ENCODE assay signal across 26 mouse cellular contexts in the genomic region with DNA sequence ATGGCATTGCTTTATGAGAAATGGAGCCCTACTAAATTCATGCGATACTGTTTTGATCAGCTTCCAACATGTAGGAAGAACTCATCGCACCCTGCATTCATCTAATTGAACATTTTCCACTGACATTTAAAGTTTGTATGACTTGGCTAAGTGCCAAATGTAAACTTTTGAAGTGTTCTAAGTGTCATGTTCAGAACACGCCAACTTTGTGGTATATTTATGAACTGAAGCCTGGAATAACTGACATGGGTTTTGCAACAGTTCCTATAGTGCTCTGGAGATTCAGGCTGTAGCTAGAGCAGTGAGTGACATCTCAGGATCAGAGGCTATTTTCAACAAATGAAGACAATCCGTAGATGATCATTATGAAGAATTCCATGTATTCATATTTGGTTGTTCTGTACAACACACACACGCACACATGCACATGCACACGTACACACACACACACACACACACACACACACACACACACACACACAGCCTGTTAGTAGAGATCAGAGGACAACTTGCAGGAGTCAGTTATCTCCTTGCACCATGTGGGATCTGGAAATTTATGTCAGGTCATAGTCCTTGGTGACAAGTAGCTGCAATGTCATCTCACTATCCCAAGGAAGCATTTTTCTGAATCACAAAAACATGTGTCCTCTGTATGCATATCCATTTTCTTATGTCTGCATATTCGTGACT.
DNase-seq lines count a peak whose midpoint lies in the region; ATAC-seq and TF ChIP-seq lines count a peak whose summit lies in the region.
"Had no signal": no experiment of that assay in that cellular context is flagged by ENCODE, and none has a peak within 500 bp of the region (broad histone marks: within the 10 kb centered on the region; RNA-seq: fewer than 3 reads in every experiment).

No protein-coding gene starts in this region.

- WGBS in kidney, postnatal 0 days: 61% methylated on average over 7 of the region's 7 CpGs
- WGBS in kidney, embryonic 15.5 days: 63% methylated on average over 7 of the region's 7 CpGs
- WGBS in lung, embryonic 14.5 days: 26% methylated on average over 7 of the region's 7 CpGs
- 24% methylated on average over 7 of the region's 7 CpGs for WGBS in lung, embryonic 16.5 days

- no peak for ATAC-seq in kidney, postnatal 0 days (replicated peaks; ENCODE audit: low FRiP score, low read depth)
- no peak for ATAC-seq in kidney, embryonic 15.5 days (replicated peaks; ENCODE audit: low FRiP score)
- ATAC-seq in lung, embryonic 14.5 days (ENCODE audit: insufficient read depth): peak; percentile 96
- ATAC-seq in lung, embryonic 16.5 days (ENCODE audit: low read depth): peak; percentile 94
- ATAC-seq: activated CD4-positive, CD25-positive, alpha-beta regulatory T cell, adult 4 months; CD4-positive, CD25-positive, alpha-beta regulatory T cell, adult 4 months; forebrain, embryonic 13.5 days; forebrain, embryonic 15.5 days; forebrain, postnatal 0 days; Patski had no signal

- peak; percentile 8 for DNase-seq in kidney, postnatal 0 days (ENCODE audit: low spot score)
- DNase-seq in lung, embryonic 14.5 days: peak; percentile 87
- DNase-seq in lung, postnatal 10 days: no peak
- no peak for DNase-seq in lung, adult 18-20 months
- peak; percentile 4 for DNase-seq in 416B (ENCODE audit: low read depth)
- no peak for DNase-seq in gastrocnemius, adult 8-10 months (ENCODE audit: low spot score in 2 of 2)
- DNase-seq: adrenal gland, adult 8-10 months; adrenal gland, postnatal 14 days; adrenal gland, postnatal 36 days; B cell, adult 2 months; cerebellum, adult 11-12 months; cerebellum, adult 2 months; cerebellum, adult 9-10 months; cerebellum, postnatal 10 days; cerebellum, postnatal 25 days; forebrain, postnatal 0 days had no signal

- TF ChIP-seq CTCF in kidney, postnatal 0 days (IDR thresholded peaks at IDR 0.05; ENCODE audit: low read depth): no peak
- TF ChIP-seq CTCF in lung, embryonic 14.5 days (IDR thresholded peaks at IDR 0.05; ENCODE audit: low read depth): no peak

- no peak overlapping the region for H3K9ac ChIP-seq in kidney, postnatal 0 days (ENCODE audit: low read depth, low read length)
- no peak overlapping the region for H3K9ac ChIP-seq in kidney, embryonic 15.5 days
- no peak overlapping the region for H3K9ac ChIP-seq in lung, embryonic 14.5 days
- no peak overlapping the region for H3K9ac ChIP-seq in lung, embryonic 16.5 days (ENCODE audit: low read length)
- H3K9ac ChIP-seq: embryonic facial prominence, embryonic 13.5 days; forebrain, embryonic 13.5 days; forebrain, embryonic 15.5 days; forebrain, postnatal 0 days had no signal

- no peak overlapping the region for H3K27ac ChIP-seq in kidney, postnatal 0 days
- no peak overlapping the region for H3K27ac ChIP-seq in kidney, embryonic 15.5 days
- no peak overlapping the region for H3K27ac ChIP-seq in lung, embryonic 14.5 days (ENCODE audit: low read depth)
- no peak overlapping the region for H3K27ac ChIP-seq in lung, embryonic 16.5 days (ENCODE audit: low read length)
- H3K27ac ChIP-seq: embryonic facial prominence, embryonic 13.5 days; forebrain, embryonic 13.5 days; forebrain, embryonic 15.5 days had no signal

- H3K4me1 ChIP-seq in kidney, postnatal 0 days (replicated peaks; ENCODE audit: insufficient read depth, low read length): no peaks in the 10 kb centered on the region
- no peaks in the 10 kb centered on the region for H3K4me1 ChIP-seq in kidney, embryonic 15.5 days
- no peaks in the 10 kb centered on the region for H3K4me1 ChIP-seq in lung, embryonic 14.5 days (ENCODE audit: insufficient read depth)
- H3K4me1 ChIP-seq in lung, embryonic 16.5 days (replicated peaks; ENCODE audit: control insufficient read depth, insufficient read depth, low read length): peaks cover 6% of the 10 kb centered on the region; the same call in 1 of the 2 replicates
- H3K4me1 ChIP-seq: embryonic facial prominence, embryonic 13.5 days; forebrain, embryonic 13.5 days; forebrain, embryonic 15.5 days had no signal

- no peak overlapping the region for H3K4me3 ChIP-seq in kidney, postnatal 0 days (replicated peaks; ENCODE audit: low read depth, low read length)
- H3K4me3 ChIP-seq in kidney, embryonic 15.5 days (replicated peaks): no peak overlapping the region
- no peak overlapping the region for H3K4me3 ChIP-seq in lung, embryonic 14.5 days (ENCODE audit: low read depth, low read length)
- no peak overlapping the region for H3K4me3 ChIP-seq in lung, embryonic 16.5 days (ENCODE audit: low read length)
- H3K4me3 ChIP-seq: embryonic facial prominence, embryonic 13.5 days; forebrain, embryonic 13.5 days; forebrain, embryonic 15.5 days had no signal

- no peaks in the 10 kb centered on the region for H3K9me3 ChIP-seq in kidney, postnatal 0 days (replicated peaks; ENCODE audit: low read length)
- no peaks in the 10 kb centered on the region for H3K9me3 ChIP-seq in kidney, embryonic 15.5 days (replicated peaks)
- no peaks in the 10 kb centered on the region for H3K9me3 ChIP-seq in lung, embryonic 14.5 days (ENCODE audit: low read depth, low read length)
- no peaks in the 10 kb centered on the region for H3K9me3 ChIP-seq in lung, embryonic 16.5 days (ENCODE audit: control insufficient read depth, low read length)
- H3K9me3 ChIP-seq: embryonic facial prominence, embryonic 13.5 days; forebrain, embryonic 13.5 days; forebrain, embryonic 15.5 days; G1E had no signal

- no peaks in the 10 kb centered on the region for H3K27me3 ChIP-seq in kidney, postnatal 0 days (ENCODE audit: insufficient read depth, low read length)
- H3K27me3 ChIP-seq in kidney, embryonic 15.5 days: no peaks in the 10 kb centered on the region
- no peaks in the 10 kb centered on the region for H3K27me3 ChIP-seq in lung, embryonic 14.5 days (ENCODE audit: insufficient read depth, low read length)
- H3K27me3 ChIP-seq in lung, embryonic 16.5 days (ENCODE audit: control insufficient read depth, insufficient read depth, low read depth, low read length): no peaks in the 10 kb centered on the region
- H3K27me3 ChIP-seq: CH12.LX; embryonic facial prominence, embryonic 13.5 days; forebrain, embryonic 13.5 days; forebrain, embryonic 15.5 days; Patski had no signal

- no peaks in the 10 kb centered on the region for H3K36me3 ChIP-seq in kidney, postnatal 0 days (ENCODE audit: insufficient read depth, low read length)
- H3K36me3 ChIP-seq in kidney, embryonic 15.5 days: no peaks in the 10 kb centered on the region
- no peaks in the 10 kb centered on the region for H3K36me3 ChIP-seq in lung, embryonic 14.5 days (ENCODE audit: insufficient read depth)
- no peaks in the 10 kb centered on the region for H3K36me3 ChIP-seq in lung, embryonic 16.5 days (ENCODE audit: control insufficient read depth, insufficient read depth, low read length)
- H3K36me3 ChIP-seq: embryonic facial prominence, embryonic 13.5 days; forebrain, embryonic 15.5 days; G1E had no signal

- H3K4me2 ChIP-seq in kidney, postnatal 0 days (ENCODE audit: low read length): no peak overlapping the region
- H3K4me2 ChIP-seq in kidney, embryonic 15.5 days: no peak overlapping the region
- no peak overlapping the region for H3K4me2 ChIP-seq in lung, embryonic 14.5 days
- H3K4me2 ChIP-seq in lung, embryonic 16.5 days (ENCODE audit: low read depth, low read length): no peak overlapping the region
- H3K4me2 ChIP-seq: embryonic facial prominence, embryonic 13.5 days; forebrain, embryonic 13.5 days; forebrain, embryonic 15.5 days had no signal

Comparison
In these comparisons a context has a peak if more than half of its experiments do, and no peak if none do; other contexts are left out.
1. DNase-seq: peak in kidney, postnatal 0 days (single experiment), lung, embryonic 14.5 days (single experiment) and 416B (single experiment); none in lung, postnatal 10 days (single experiment), lung, adult 18-20 months (0 of 2) and gastrocnemius, adult 8-10 months (0 of 2).
2. ATAC-seq: peak in lung, embryonic 14.5 days (single experiment) and lung, embryonic 16.5 days (single experiment); none in kidney, postnatal 0 days (single experiment) and kidney, embryonic 15.5 days (single experiment).